Mouse (Mus musculus): ENCODE results near the gene Kif17.

GRCm38 (mm10) chr4:138252231-138252630, 2.0 kb downstream of the Kif17 start:
- no peak for TF ChIP-seq CTCF (IDR thresholded peaks at IDR 0.05; ENCODE audit: control insufficient read depth, insufficient read depth, low read length)
- no peak for TF ChIP-seq POLR2A (IDR thresholded peaks at IDR 0.05; ENCODE audit: borderline replicate concordance, control insufficient read depth, low read depth, low read length)
